Mouse (Mus musculus) thymus, postnatal 0 days (tissue): Measurements from ENCODE around the gene Vmn1r233. TPM values are rescaled to one million over a fixed set of nuclear protein-coding genes. Genes with fewer than 3 reads are reported as not detected.

Source experiments
- DNase-seq: peaks from one replicate; pipeline ENCODE4 v3.0.0-alpha.2; 2015; ENCODE audit warnings: low spot score
- polyA plus RNA-seq: library from polyadenylated mRNA; unstranded; fragments of >200 nt; fragmentation: Nextera tagmentation; extraction: Ambion mirVana; gene quantifications from 2 replicates; pipeline ENCODE4 v1.2.1, GENCODE M21; 2015

The Vmn1r233 gene
- polyA plus RNA-seq = not detected in 2 replicates

GRCm38 (mm10) chr17:20996364-20996763 is at the start of gene Vmn1r233:
Vmn1r233 (minus strand) TSS chr17:20996464.
- no peak for DNase-seq

GRCm38 (mm10) chr17:21018410-21019080 is 22.3 kb upstream of the Vmn1r233 start:
- DNase-seq = no peak

- DNase-seq = no peak
Observed at GRCm38 (mm10) chr17:21009726-21010125, 13.5 kb upstream of the Vmn1r233 start.

GRCm38 (mm10) chr17:21008382-21009331 is 12.4 kb upstream of the Vmn1r233 start, which contains the start of gene Zfp160:
Zfp160 (plus strand) TSS chr17:21008903.
- peak; percentile 89 for DNase-seq

- DNase-seq = no peak
Observed at GRCm38 (mm10) chr17:20993716-20994115, 2.5 kb downstream of the Vmn1r233 start.

GRCm38 (mm10) chr17:20966681-20967080 is 29.6 kb downstream of the Vmn1r233 start:
- DNase-seq = no peak

- DNase-seq = no peak
Observed at GRCm38 (mm10) chr17:20965421-20965820, 30.8 kb downstream of the Vmn1r233 start.

- DNase-seq = no peak
Observed at GRCm38 (mm10) chr17:20960386-20960785, 35.9 kb downstream of the Vmn1r233 start.

- no peak for DNase-seq
Observed at GRCm38 (mm10) chr17:20946636-20947035, 49.6 kb downstream of the Vmn1r233 start.

- DNase-seq = no peak
Observed at GRCm38 (mm10) chr17:20946026-20946565, 50.2 kb downstream of the Vmn1r233 start.

- peak; percentile 99 for DNase-seq
Observed at GRCm38 (mm10) chr17:20944985-20945891, 51.0 kb downstream of the Vmn1r233 start, which contains the start of gene Ppp2r1a. Ppp2r1a (plus strand) TSS chr17:20945311.

- no peak for DNase-seq
Observed at GRCm38 (mm10) chr17:20944226-20944625, 52.0 kb downstream of the Vmn1r233 start.

Other genes with a start within 250 kb of the Vmn1r233 start
- not detected in 2 replicates for gene Vmn1r228, start 210.3 kb downstream of the Vmn1r233 start, polyA plus RNA-seq
- gene Vmn1r229, start 184.9 kb downstream of the Vmn1r233 start, polyA plus RNA-seq = not detected in 2 replicates
- gene Vmn1r230, start 156.0 kb downstream of the Vmn1r233 start, polyA plus RNA-seq = not detected in 2 replicates
- gene Vmn1r231, start 91.4 kb downstream of the Vmn1r233 start, polyA plus RNA-seq = not detected in 2 replicates
- gene Vmn1r232, start 76.8 kb downstream of the Vmn1r233 start, polyA plus RNA-seq = not detected in 2 replicates
- 224 and 228 TPM in 2 replicates for gene Ppp2r1a, start 51.2 kb downstream of the Vmn1r233 start, polyA plus RNA-seq
- gene Zfp160, start 12.4 kb upstream of the Vmn1r233 start, polyA plus RNA-seq = 13.0 and 14.1 TPM in 2 replicates
- not detected in 2 replicates for gene Vmn1r234, start 229.6 kb upstream of the Vmn1r233 start, polyA plus RNA-seq